Mouse (Mus musculus) hindbrain, embryonic 15.5 days (tissue): ENCODE measurements around the gene Zfp428. TPM values are rescaled to one million over a fixed set of nuclear protein-coding genes. Genes with fewer than 3 reads are reported as not detected.
A peak's percentile ranks its signal among the peaks of the same experiment; 100 is the strongest.
"Not testable (repeated sequence)": the region's sequence is repeated elsewhere in the genome, so short reads cannot be mapped to it uniquely, and the experiment has no call there.

Source experiments
- ATAC-seq: fragments of 200-750 bp; cut with Nextera tagmentation; 2 replicates; pipeline ENCODE4 v1.8.0; 2017; ENCODE audit warnings: low read depth, moderate number of reproducible peaks, moderate TSS enrichment; ENCODE audit not compliant: low FRiP score
- H3K27ac ChIP-seq: fragments of 300-500 bp; sonication (generic); replicated peaks from 2 replicates; pipeline ENCODE4 v1.5.1; 2015; ENCODE audit warnings: mild to moderate bottlenecking, inconsistent platforms
- H3K27me3 ChIP-seq: fragments of 300-500 bp; sonication (generic); 2 replicates; pipeline ENCODE4 v1.6.1; 2015; ENCODE audit warnings: control low read depth, inconsistent platforms
- H3K36me3 ChIP-seq: fragments of 300-500 bp; sonication (generic); 2 replicates; pipeline ENCODE4 v1.6.1; 2015; ENCODE audit warnings: control low read depth, inconsistent platforms
- H3K4me1 ChIP-seq: fragments of 300-500 bp; sonication (generic); replicated peaks from 2 replicates; pipeline ENCODE4 v1.6.1; 2015; ENCODE audit warnings: control low read depth, inconsistent platforms
- H3K4me2 ChIP-seq: fragments of 300-500 bp; sonication (generic); 2 replicates; pipeline ENCODE4 v1.6.1; 2015; ENCODE audit warnings: moderate library complexity, mild to moderate bottlenecking, inconsistent platforms
- H3K4me3 ChIP-seq: fragments of 300-500 bp; sonication (generic); 2 replicates; pipeline ENCODE4 v1.5.1; 2015; ENCODE audit warnings: mild to moderate bottlenecking, inconsistent platforms
- H3K9ac ChIP-seq: fragments of 300-500 bp; sonication (generic); 2 replicates; pipeline ENCODE4 v1.6.1; 2015; ENCODE audit warnings: inconsistent platforms
- H3K9me3 ChIP-seq: fragments of 300-500 bp; sonication (generic); 2 replicates; pipeline ENCODE4 v1.6.1; 2016; ENCODE audit warnings: control low read depth, inconsistent platforms
- WGBS: fragments of 180-500 bp; shearing (Covaris S2); methylation state at CpG from one replicate; pipeline ENCODE4 v1.1.7; 2015; 5-methylcytosine and 5-hydroxymethylcytosine counted together
- polyA plus RNA-seq: library from polyadenylated mRNA; unstranded; fragments of >200 nt; fragmentation: Nextera tagmentation; extraction: Ambion mirVana; gene quantifications from 2 replicates; pipeline ENCODE4 v1.2.1, GENCODE M21; 2015

Zfp428 gene
- polyA plus RNA-seq, 1 experiment from 2014 or later: 307 TPM

DNA sequence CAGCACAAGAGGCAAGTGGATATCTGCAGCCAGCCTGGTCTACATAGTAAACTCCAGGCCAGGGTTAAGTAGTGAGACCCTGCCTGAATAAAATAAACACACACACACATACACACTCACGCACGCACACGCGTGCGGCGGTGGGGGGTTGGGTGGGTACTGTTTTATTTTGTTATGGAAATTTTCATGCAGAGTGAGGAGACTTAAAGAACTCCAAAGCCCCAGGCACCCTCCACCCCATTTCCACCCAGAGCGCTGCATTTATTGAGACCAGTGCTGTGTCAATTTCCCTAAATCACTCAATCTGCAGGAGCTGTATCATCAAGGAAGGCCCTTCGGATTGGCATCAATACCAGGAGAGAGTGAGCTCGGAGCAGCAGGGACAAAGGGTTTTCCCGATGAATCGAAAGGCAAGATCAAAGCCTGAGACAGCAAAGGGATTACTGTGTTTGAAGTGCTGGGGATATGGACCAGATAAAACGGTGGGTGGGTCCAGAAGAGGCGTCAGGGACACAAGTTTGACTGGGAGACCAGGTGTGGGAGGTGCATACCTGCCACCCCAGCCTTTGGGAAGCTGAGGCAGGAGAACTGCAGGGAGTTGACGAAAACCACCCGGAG, 1.2 kb upstream of the Zfp428 start:
- ATAC-seq: no peak

DNA sequence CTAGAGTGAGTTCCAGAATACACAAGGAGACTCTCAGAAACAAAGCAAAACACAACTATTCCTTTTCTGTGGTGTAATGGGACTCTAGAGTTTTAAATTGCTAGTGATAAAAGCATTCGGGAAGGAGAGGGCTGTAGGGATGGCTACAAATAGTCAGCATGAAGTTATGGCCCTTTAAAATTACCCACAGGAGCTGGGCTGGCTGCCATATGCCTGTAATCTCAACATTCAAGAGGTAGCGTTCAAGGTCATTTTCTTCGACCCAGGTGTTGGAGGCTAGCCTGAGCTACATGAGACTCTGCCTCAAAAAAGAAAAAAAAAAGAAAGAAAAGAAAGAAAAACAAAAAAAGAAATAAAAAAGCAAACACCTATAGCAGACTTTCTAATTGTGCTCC, 744 bp upstream of the Zfp428 start:
- Histone ChIP-seq H3K9me3 (no peaks in the 10 kb centered on the region), H3K4me3 (peak overlapping the region; percentile 68), H3K27ac (peak overlapping the region; percentile 100), H3K27me3 (no peaks in the 10 kb centered on the region), H3K9ac (peak overlapping the region; percentile 85), H3K4me2 (peak overlapping the region; percentile 72), H3K4me1 (peaks cover 57% of the 10 kb centered on the region), H3K36me3 (peaks cover 19% of the 10 kb centered on the region)
- 10% methylated on average over 3 of the region's 3 CpGs for WGBS
- ATAC-seq: no peak

More for the DNA sequence above, 1.2 kb upstream of the Zfp428 start:
- Histone ChIP-seq H3K27ac (peak overlapping the region; percentile 100), H3K9ac (peak overlapping the region; percentile 85; the same call in 1 of the 2 replicates), H3K27me3 (no peaks in the 10 kb centered on the region), H3K4me3 (peak overlapping the region; percentile 68), H3K36me3 (peaks cover 24% of the 10 kb centered on the region), H3K9me3 (no peaks in the 10 kb centered on the region), H3K4me1 (peaks cover 53% of the 10 kb centered on the region), H3K4me2 (peak overlapping the region; percentile 72)
- WGBS: 13% methylated on average over 15 of the region's 15 CpGs

DNA sequence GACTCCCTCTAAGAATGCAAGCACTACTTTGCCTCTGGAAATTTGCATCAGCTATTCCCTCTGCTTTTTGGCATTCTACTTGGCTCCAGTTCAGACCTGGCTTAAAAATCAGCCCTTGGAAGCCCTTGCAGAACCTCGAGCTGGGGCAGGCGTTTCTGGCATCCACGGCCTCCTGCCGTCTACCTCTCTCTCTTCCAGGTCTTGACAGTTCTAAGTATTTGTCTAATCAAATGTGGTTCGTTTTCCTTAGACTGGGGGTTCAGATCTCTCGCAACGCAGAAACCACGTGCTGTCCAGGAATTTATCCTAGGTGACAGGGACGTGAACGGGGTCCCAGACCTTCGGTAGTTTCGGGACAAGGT, 349 bp upstream of the Zfp428 start:
- Histone ChIP-seq H3K4me2 (peak overlapping the region; percentile 72), H3K27ac (peak overlapping the region; percentile 100), H3K36me3 (peaks cover 19% of the 10 kb centered on the region), H3K9me3 (no peaks in the 10 kb centered on the region), H3K9ac (peak overlapping the region; percentile 85), H3K27me3 (no peaks in the 10 kb centered on the region), H3K4me3 (peak overlapping the region; percentile 68), H3K4me1 (peaks cover 57% of the 10 kb centered on the region)
- WGBS: under 1% methylated on average over 12 of the region's 12 CpGs
- ATAC-seq: no peak

DNA sequence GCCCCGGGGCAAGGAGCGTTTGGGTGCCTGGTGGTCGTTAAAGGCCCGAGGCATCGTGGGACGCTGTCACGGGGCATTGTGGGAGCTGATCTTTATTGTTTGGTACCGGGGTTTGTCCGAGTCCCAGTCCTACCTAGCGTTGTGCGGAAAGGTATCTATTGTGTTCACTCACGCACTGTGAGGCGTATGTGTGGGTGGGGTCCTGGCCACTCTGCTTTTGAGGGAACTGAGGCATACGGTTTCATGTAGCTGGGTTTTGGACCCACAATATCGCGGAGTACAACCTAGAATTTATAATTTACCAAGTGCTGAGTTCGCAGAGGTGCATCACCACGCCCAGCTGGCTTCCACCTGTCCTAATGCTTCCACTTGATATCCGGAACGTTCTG, 914 bp downstream of the Zfp428 start:
- peak; percentile 29; the same call in 1 of the 2 replicates for ATAC-seq
- Histone ChIP-seq H3K9ac (peak overlapping the region; percentile 85), H3K9me3 (no peaks in the 10 kb centered on the region), H3K4me1 (peaks cover 63% of the 10 kb centered on the region), H3K27ac (peak overlapping the region; percentile 100), H3K4me3 (peak overlapping the region; percentile 68), H3K4me2 (peak overlapping the region; percentile 72), H3K27me3 (no peaks in the 10 kb centered on the region), H3K36me3 (0 out of 2 replicates have a peak, but pooled peaks cover 11% of the 10 kb centered on the region)
- 1% methylated on average over 20 of the region's 20 CpGs for WGBS

DNA sequence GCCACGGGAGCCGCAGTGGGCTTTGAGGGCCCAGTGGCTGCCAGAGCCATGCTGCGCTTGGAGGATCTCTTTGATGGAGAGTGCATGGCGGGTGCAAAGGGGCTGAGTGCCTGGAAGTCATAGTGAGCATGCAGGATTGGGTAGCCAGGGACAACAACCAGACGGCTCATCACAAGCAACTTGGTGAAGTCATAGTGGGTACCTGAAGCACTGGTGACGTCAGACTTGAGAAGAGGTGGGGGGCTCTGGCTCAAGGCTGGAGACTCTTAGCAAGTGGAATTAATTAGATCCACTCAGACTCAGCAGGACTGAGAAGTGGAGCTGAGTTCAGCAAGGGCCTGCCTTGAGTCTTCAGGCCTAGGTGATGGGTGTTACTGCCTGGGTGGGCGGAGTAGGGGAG, 5.5 kb downstream of the Zfp428 start, which contains the start of gene AC161166.1:
TSS of gene AC161166.1 (minus strand) at position 101 of the 400 bp plus-strand sequence.
- 89% methylated on average over 7 of the region's 7 CpGs for WGBS
- Histone ChIP-seq H3K27me3 (no peaks in the 10 kb centered on the region), H3K4me1 (peaks cover 40% of the 10 kb centered on the region), H3K4me2 (no peak within 1 kb of the TSS), H3K27ac (no peak within 1 kb of the TSS), H3K9ac (no peak within 1 kb of the TSS), H3K4me3 (no peak within 1 kb of the TSS), H3K9me3 (no peaks in the 10 kb centered on the region), H3K36me3 (peaks cover 36% of the 10 kb centered on the region)
- no peak for ATAC-seq

DNA sequence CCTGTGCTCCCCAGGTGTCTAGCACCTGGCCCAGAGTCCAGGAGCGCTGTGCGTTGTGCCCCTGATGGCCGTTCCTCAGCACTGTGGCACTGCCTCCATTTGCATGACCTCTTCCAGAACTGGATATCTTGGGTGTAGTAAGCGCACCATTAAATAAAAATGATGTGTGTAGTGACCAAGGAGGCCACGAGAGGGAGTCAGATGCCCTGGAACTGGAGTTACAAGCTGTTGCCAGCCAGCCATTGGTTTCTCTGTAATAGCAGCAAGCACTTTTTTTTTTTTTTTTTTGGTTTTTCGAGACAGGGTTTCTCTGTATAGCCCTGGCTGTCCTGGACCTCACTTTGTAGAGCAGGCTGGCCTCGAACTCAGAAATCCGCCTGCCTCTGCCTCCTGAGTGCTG, 9.5 kb downstream of the Zfp428 start:
- H3K9ac ChIP-seq, H3K27ac ChIP-seq, H3K27me3 ChIP-seq, H3K4me2 ChIP-seq, H3K9me3 ChIP-seq, H3K4me3 ChIP-seq: not testable (repeated sequence)
- 58% methylated on average over 8 of the region's 8 CpGs for WGBS
- Histone ChIP-seq H3K4me1 (peaks cover 17% of the 10 kb centered on the region; the same call in 1 of the 2 replicates), H3K36me3 (peaks cover 32% of the 10 kb centered on the region)
- 0 out of 2 replicates have a peak, but pooled peaks have one; percentile 8 for ATAC-seq

DNA sequence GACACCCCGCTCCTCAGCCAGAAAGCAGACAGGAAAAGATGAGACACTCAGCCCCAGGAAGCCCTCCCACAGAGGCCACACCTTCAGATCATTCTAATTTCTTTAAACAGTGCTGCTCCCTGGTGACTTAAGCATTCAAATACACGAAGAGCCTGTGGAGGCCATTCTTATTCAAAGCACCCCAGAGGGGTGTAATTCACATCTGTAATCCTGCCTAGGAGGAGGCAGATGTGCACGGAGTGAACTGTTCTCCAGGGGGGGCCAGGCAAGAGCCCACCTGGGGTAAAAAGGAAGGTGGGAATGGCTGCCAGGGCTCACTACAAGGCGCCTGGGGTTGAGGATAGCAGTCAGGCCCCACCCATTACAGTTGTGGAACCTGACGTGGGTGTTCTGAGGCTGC, 10.3 kb downstream of the Zfp428 start:
- Histone ChIP-seq H3K27ac (0 out of 2 replicates have a peak overlapping the region, but pooled peaks have one; percentile 42), H3K9me3 (no peaks in the 10 kb centered on the region), H3K36me3 (peaks cover 31% of the 10 kb centered on the region), H3K27me3 (no peaks in the 10 kb centered on the region), H3K4me2 (no peak overlapping the region), H3K4me1 (peaks cover 17% of the 10 kb centered on the region; the same call in 1 of the 2 replicates), H3K9ac (no peak overlapping the region), H3K4me3 (no peak overlapping the region)
- no peak for ATAC-seq
- WGBS: 34% methylated on average over 5 of the region's 5 CpGs

DNA sequence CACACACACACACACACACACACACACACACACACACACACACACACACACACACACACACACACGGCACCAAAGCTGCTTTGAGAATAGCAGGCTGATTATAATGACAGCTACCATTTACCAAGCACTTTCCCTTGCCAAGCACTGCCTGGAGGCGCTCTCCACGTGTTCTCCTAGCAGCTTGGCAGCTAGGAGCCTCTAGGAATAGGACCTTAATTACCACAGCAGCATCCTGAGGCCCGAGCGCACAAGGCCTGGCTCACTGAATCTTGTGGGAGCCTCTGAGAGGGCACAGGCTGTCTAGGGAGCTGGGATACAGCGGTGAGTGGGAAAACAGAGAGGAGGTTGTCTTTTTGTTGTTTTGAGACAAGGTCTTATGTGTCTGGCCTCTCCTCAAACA, 10.8 kb downstream of the Zfp428 start:
- Histone ChIP-seq H3K27ac (peak overlapping the region; percentile 55; the same call in 1 of the 2 replicates), H3K4me2 (no peak overlapping the region), H3K9ac (no peak overlapping the region), H3K27me3 (no peaks in the 10 kb centered on the region), H3K9me3 (no peaks in the 10 kb centered on the region), H3K4me1 (peaks cover 11% of the 10 kb centered on the region; the same call in 1 of the 2 replicates), H3K36me3 (peaks cover 31% of the 10 kb centered on the region), H3K4me3 (no peak overlapping the region)
- ATAC-seq: no peak
- WGBS: 45% methylated on average over 6 of the region's 6 CpGs

DNA sequence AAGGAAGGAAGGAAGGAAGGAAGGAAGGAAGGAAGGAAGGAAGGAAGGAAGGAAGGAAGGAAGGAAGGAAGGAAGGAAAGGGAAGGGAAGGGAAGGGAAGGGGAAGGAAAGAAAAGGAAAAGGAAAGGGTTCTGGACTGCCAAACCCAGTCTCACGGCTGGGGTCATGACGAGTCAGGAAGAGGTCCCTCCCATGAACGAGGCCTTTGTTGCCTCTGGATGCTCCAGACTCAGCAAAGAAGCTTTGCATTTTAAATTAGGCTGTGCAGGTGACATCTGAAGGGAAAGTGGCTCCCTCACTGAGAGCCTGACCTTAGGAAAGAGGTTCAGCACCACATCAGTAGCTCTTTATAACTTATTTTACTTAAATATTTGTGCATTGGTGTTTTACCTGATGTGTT, 12.3 kb downstream of the Zfp428 start:
- no peaks in the 10 kb centered on the region for H3K27me3 ChIP-seq
- no peak overlapping the region for H3K4me2 ChIP-seq
- 34% methylated on average over 3 of the region's 3 CpGs for WGBS
- no peak for ATAC-seq
- H3K4me1 ChIP-seq: peaks cover 4% of the 10 kb centered on the region; the same call in 1 of the 2 replicates
- no peak overlapping the region for H3K4me3 ChIP-seq
- H3K9me3 ChIP-seq: no peaks in the 10 kb centered on the region
- H3K27ac ChIP-seq: no peak overlapping the region
- H3K36me3 ChIP-seq: peaks cover 25% of the 10 kb centered on the region
- no peak overlapping the region for H3K9ac ChIP-seq

DNA sequence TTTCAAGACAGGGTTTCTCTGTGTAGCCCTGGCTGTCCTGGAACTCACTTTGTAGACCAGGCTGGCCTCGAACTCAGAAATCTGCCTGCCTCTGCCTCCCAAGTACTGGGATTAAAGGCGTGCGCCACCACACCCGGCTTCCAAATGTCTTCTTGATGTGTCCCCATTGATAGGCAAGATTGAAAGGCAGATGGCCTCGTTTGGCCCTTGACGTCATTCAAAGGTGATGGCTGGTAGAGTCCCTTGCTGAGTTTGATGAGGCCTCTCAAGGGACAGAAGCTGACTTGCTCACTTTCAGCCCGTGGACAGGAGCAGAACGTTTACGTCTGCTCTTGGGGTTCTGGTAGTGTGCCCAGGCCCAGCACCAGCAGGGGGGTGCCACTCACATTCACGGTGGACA, 13.2 kb downstream of the Zfp428 start:
- H3K4me1 ChIP-seq, H3K4me2 ChIP-seq, H3K27me3 ChIP-seq, H3K9me3 ChIP-seq, H3K9ac ChIP-seq, H3K27ac ChIP-seq, H3K4me3 ChIP-seq, ATAC-seq: not testable (repeated sequence)
- WGBS: 75% methylated on average over 10 of the region's 10 CpGs
- H3K36me3 ChIP-seq: peaks cover 17% of the 10 kb centered on the region

DNA sequence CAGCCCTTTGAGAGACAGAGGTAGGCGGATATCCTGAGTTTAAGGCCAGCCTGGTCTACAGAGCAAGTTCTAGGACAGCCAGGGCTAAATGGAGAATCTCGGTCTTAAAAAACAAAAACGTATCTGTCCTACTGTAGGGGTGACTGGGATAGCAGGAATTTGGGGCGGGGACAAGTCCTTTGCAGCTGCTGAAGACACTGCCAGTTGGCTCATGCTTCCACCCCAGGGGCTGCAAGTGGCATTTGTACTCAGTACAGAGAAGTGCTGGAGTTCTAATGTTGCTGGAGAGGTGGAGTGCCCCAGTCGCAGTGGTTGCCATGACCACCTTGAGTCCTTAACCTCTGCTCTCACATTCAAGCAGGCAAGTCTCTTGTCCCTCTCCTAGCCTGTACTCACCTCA, 16.0 kb downstream of the Zfp428 start:
- Histone ChIP-seq H3K9ac (no peak overlapping the region), H3K4me3 (no peak overlapping the region), H3K4me2 (no peak overlapping the region), H3K27ac (no peak overlapping the region), H3K27me3 (no peaks in the 10 kb centered on the region), H3K36me3 (no peaks in the 10 kb centered on the region), H3K9me3 (no peaks in the 10 kb centered on the region), H3K4me1 (peaks cover 2% of the 10 kb centered on the region; the same call in 1 of the 2 replicates)
- no peak for ATAC-seq
- WGBS: 64% methylated on average over 5 of the region's 5 CpGs

DNA sequence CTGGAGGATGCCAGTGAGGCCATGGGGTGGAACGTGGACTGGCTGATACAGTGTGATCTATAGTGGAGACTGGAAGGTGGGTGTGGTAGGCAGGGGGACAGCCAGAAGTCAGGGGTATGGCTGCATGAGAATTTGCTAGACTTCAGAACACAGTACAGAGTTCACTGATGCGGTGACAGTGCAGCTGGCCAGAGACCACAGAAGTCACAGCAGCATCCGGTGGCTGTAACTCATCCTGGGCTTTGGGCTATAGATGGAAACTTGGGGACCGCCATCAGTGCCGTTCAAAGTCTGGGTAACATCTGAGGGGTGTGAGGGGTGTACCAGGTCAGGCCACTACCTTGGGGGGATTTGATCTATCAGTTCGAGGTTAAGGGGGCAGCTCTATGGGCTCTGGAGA, 16.9 kb downstream of the Zfp428 start:
- no peaks in the 10 kb centered on the region for H3K27me3 ChIP-seq
- H3K4me2 ChIP-seq: no peak overlapping the region
- H3K9ac ChIP-seq: no peak overlapping the region
- no peak overlapping the region for H3K4me3 ChIP-seq
- H3K9me3 ChIP-seq: no peaks in the 10 kb centered on the region
- no peaks in the 10 kb centered on the region for H3K36me3 ChIP-seq
- H3K4me1 ChIP-seq: no peaks in the 10 kb centered on the region
- 82% methylated on average over 6 of the region's 6 CpGs for WGBS
- no peak for ATAC-seq
- H3K27ac ChIP-seq: no peak overlapping the region

DNA sequence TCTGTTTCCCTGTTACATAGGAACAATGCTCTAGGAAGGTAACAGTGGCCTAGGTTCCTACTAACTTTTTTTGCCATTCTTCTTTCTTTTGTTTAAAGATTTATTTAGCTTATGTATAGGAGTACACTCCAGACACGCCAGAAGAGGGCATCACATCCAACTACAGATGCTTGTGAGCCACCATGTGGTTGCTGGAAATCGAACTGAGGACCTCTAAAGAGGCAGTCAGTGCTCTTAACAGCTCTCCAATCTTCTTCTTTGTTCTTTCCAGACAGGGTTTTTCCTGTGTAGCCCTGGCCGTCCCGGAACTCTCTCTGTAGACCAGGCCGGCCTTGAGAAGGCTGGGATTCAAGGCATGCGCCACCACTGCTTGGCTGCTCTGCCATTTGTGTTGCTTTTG, 18.2 kb downstream of the Zfp428 start:
- peaks cover 8% of the 10 kb centered on the region for H3K4me1 ChIP-seq
- no peaks in the 10 kb centered on the region for H3K36me3 ChIP-seq
- H3K27ac ChIP-seq: no peak overlapping the region
- H3K4me2 ChIP-seq: no peak overlapping the region
- no peaks in the 10 kb centered on the region for H3K27me3 ChIP-seq
- no peak for ATAC-seq
- no peak overlapping the region for H3K9ac ChIP-seq
- H3K9me3 ChIP-seq: no peaks in the 10 kb centered on the region
- no peak overlapping the region for H3K4me3 ChIP-seq
- WGBS: 85% methylated on average over 6 of the region's 6 CpGs
